Mouse (Mus musculus): ENCODE measurements around the gene Prkd2. TPM values are rescaled to one million over a fixed set of nuclear protein-coding genes. Genes with fewer than 3 reads are reported as not detected.
A peak's percentile ranks its signal among the peaks of the same experiment; 100 is the strongest.

Prkd2 gene
- polyA plus RNA-seq, 1 experiment = 5.5 TPM

DNA sequence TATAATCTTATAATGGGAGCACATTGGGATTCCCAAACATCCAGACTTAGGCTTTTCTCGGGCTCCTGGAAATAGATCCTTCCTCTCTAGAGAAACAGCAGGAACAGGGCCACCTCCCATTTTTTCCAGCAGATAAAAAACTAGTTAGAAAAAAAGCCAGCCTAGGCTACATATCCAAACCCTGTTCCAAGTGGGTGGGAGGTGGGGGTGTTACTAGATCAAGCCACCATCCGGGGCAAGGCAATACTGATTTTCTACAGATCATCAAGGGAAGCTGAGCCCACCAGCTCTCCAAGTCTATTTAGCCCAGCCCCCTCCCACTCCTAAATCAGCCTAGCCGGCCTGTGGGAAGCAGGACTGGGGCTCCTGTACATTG is 2.0 kb downstream of the Prkd2 start:
- TF ChIP-seq CEBPB (IDR thresholded peaks at IDR 0.05; ENCODE audit: low read depth) = no peak
- H3K79me3 ChIP-seq (ENCODE audit: low read depth) = no peaks in the 10 kb centered on the region
- no peaks in the 10 kb centered on the region for H3K79me2 ChIP-seq (ENCODE audit: control insufficient read depth, insufficient read depth)
- H3ac ChIP-seq (ENCODE audit: control insufficient read depth, insufficient read length, low read depth) = no peak overlapping the region
- no peak overlapping the region for H3K4me3 ChIP-seq (ENCODE audit: insufficient read depth, poor library complexity, severe bottlenecking)
- H3K27me3 ChIP-seq (ENCODE audit: control insufficient read depth, insufficient read depth, insufficient read length) = no peaks in the 10 kb centered on the region
- no peaks in the 10 kb centered on the region for H3K36me3 ChIP-seq (ENCODE audit: control insufficient read depth, insufficient read depth)

DNA sequence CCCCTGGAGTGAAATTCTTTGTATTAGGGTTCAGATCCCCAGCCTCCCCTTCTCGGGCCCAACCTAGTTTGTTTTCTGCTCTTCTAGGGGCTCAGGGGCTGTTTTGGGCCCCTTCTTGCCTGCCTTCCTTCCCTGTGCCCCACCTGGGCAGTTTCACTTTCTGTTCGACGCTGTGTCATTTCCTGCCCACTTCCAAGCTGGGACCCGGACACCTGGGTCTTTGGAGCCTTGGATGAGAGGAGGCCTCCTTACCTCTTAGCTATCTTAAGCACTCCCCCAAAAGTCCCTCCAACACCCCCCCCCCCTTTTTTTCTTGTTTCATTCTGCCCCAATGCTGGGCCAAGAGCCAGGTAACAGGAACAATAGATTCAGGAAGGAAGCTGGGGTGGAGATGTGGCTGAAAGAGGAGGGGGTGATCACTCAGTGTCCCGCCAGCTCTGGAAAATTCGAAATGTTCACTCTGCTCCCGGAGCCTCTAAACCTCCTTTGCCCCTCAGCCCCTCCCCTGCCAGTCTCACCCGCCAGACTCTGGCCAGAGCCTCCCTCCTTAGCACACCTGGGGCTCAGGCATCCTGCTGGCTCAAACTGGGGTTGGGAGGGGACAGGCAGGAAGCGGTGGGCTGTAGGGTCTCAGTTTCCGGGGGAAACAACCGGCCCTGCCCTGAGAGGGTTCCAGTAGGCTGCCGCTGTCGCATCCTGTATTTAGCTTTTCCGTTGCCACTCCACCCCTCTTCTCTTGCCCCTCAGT is 2.5 kb downstream of the Prkd2 start:
- Histone ChIP-seq H3K79me2 (ENCODE audit: control insufficient read depth, insufficient read depth) (no peaks in the 10 kb centered on the region), H3ac (ENCODE audit: control insufficient read depth, insufficient read length, low read depth) (no peak overlapping the region), H3K4me3 (ENCODE audit: insufficient read depth, poor library complexity, severe bottlenecking) (no peak overlapping the region), H3K79me3 (ENCODE audit: low read depth) (no peaks in the 10 kb centered on the region), H3K36me3 (ENCODE audit: control insufficient read depth, insufficient read depth) (peaks cover 1% of the 10 kb centered on the region), H3K27me3 (ENCODE audit: control insufficient read depth, insufficient read depth, insufficient read length) (no peaks in the 10 kb centered on the region)
- TF ChIP-seq MAX (IDR thresholded peaks at IDR 0.05) (no peak), MYOD1 (IDR thresholded peaks at IDR 0.05; ENCODE audit: control insufficient read depth, insufficient read length, low read depth) (no peak), MYOG (IDR thresholded peaks at IDR 0.05; ENCODE audit: control insufficient read depth, extremely low read depth, insufficient read length) (no peak), CTCF (IDR thresholded peaks at IDR 0.05; ENCODE audit: control insufficient read depth, insufficient read depth, insufficient read length) (no peak), FOSL1 (IDR thresholded peaks at IDR 0.05; ENCODE audit: insufficient read depth, low read length, poor library complexity, severe bottlenecking) (no peak), CEBPB (IDR thresholded peaks at IDR 0.05; ENCODE audit: low read depth) (no peak), USF1 (IDR thresholded peaks at IDR 0.05; ENCODE audit: low read depth) (no peak)

DNA sequence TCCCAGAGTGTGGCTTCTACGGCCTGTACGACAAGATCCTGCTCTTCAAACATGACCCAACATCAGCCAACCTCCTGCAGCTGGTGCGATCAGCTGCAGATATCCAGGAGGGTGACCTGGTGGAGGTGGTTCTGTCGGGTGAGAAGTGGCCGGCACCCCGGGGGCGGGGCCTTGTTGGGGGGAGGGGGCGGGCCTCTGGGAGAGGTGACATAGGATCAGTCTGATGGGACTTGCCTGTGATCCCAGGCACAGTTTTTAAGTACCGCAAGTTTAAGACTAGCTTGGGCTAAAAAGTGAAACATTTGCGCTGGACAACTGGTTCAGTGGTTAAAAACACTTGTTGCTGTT is 3.1 kb downstream of the Prkd2 start:
- peaks cover 5% of the 10 kb centered on the region for H3K36me3 ChIP-seq (ENCODE audit: control insufficient read depth, insufficient read depth)
- H3K79me3 ChIP-seq (ENCODE audit: low read depth) = no peaks in the 10 kb centered on the region
- no peak overlapping the region for H3K4me3 ChIP-seq (ENCODE audit: insufficient read depth, poor library complexity, severe bottlenecking)
- no peaks in the 10 kb centered on the region for H3K79me2 ChIP-seq (ENCODE audit: control insufficient read depth, insufficient read depth)
- H3K27me3 ChIP-seq (ENCODE audit: control insufficient read depth, insufficient read depth, insufficient read length) = no peaks in the 10 kb centered on the region
- TF ChIP-seq MYOG (IDR thresholded peaks at IDR 0.05; ENCODE audit: control insufficient read depth, extremely low read depth, insufficient read length) (no peak), USF1 (IDR thresholded peaks at IDR 0.05; ENCODE audit: low read depth) (no peak), CEBPB (IDR thresholded peaks at IDR 0.05; ENCODE audit: low read depth) (no peak), MAX (IDR thresholded peaks at IDR 0.05) (no peak), FOSL1 (IDR thresholded peaks at IDR 0.05; ENCODE audit: insufficient read depth, low read length, poor library complexity, severe bottlenecking) (no peak), CTCF (IDR thresholded peaks at IDR 0.05; ENCODE audit: control insufficient read depth, insufficient read depth, insufficient read length) (no peak), MYOD1 (IDR thresholded peaks at IDR 0.05; ENCODE audit: control insufficient read depth, insufficient read length, low read depth) (no peak)
- no peak overlapping the region for H3ac ChIP-seq (ENCODE audit: control insufficient read depth, insufficient read length, low read depth)

DNA sequence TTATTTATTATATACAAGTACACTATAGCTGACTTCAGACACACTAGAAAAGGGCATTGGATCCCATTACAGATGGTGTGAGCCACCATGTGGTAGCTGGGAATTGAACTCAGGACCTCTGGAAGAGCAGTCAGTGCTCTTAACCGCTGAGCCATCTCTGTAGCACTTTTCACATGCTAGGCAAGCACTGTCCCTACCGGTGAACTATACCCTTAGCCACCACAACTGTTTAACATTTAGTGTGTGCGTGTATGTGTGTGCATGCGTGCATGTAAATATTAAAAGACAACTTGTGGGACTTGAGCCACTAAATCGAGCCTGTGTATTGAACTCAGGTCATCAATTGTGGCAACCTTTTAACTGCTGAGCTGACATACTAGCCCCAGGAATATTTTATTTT is 4.1 kb downstream of the Prkd2 start:
- H3K4me3 ChIP-seq (ENCODE audit: insufficient read depth, poor library complexity, severe bottlenecking) = no peak overlapping the region
- H3ac ChIP-seq (ENCODE audit: control insufficient read depth, insufficient read length, low read depth) = no peak overlapping the region
- no peaks in the 10 kb centered on the region for H3K27me3 ChIP-seq (ENCODE audit: control insufficient read depth, insufficient read depth, insufficient read length)
- TF ChIP-seq FOSL1 (IDR thresholded peaks at IDR 0.05; ENCODE audit: insufficient read depth, low read length, poor library complexity, severe bottlenecking) (no peak), USF1 (IDR thresholded peaks at IDR 0.05; ENCODE audit: low read depth) (no peak), MAX (IDR thresholded peaks at IDR 0.05) (no peak), CEBPB (IDR thresholded peaks at IDR 0.05; ENCODE audit: low read depth) (no peak)
- peaks cover 5% of the 10 kb centered on the region for H3K36me3 ChIP-seq (ENCODE audit: control insufficient read depth, insufficient read depth)
- H3K79me3 ChIP-seq (ENCODE audit: low read depth) = no peaks in the 10 kb centered on the region
- no peaks in the 10 kb centered on the region for H3K79me2 ChIP-seq (ENCODE audit: control insufficient read depth, insufficient read depth)

DNA sequence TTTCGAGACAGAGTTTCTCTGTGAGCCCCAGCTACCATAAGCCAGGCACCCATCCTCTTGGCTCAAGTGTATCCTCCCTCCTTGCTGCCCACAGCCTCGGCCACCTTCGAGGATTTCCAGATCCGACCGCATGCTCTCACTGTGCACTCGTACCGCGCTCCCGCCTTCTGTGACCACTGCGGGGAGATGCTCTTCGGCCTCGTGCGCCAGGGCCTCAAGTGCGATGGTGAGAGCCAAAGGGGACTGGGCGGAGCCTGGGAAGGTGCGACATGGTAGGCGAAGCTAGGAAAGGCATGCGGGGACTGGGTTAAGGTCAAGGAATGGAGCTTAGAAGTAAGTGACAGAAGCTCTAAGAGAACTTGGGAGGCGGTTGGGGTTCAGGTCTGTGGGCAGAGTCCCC is 4.8 kb downstream of the Prkd2 start:
- H3K79me2 ChIP-seq (ENCODE audit: control insufficient read depth, insufficient read depth) = no peaks in the 10 kb centered on the region
- TF ChIP-seq MYOG (IDR thresholded peaks at IDR 0.05; ENCODE audit: control insufficient read depth, extremely low read depth, insufficient read length) = no peak
- no peak for TF ChIP-seq USF1 (IDR thresholded peaks at IDR 0.05; ENCODE audit: low read depth)
- TF ChIP-seq CEBPB (IDR thresholded peaks at IDR 0.05; ENCODE audit: low read depth) = no peak
- no peak for TF ChIP-seq CTCF (IDR thresholded peaks at IDR 0.05; ENCODE audit: control insufficient read depth, insufficient read depth, insufficient read length)
- no peak for TF ChIP-seq FOSL1 (IDR thresholded peaks at IDR 0.05; ENCODE audit: insufficient read depth, low read length, poor library complexity, severe bottlenecking)
- TF ChIP-seq MAX (IDR thresholded peaks at IDR 0.05) = no peak
- TF ChIP-seq MYOD1 (IDR thresholded peaks at IDR 0.05; ENCODE audit: control insufficient read depth, insufficient read length, low read depth) = no peak
- H3K36me3 ChIP-seq (ENCODE audit: control insufficient read depth, insufficient read depth) = peaks cover 5% of the 10 kb centered on the region
- H3ac ChIP-seq (ENCODE audit: control insufficient read depth, insufficient read length, low read depth) = no peak overlapping the region
- H3K27me3 ChIP-seq (ENCODE audit: control insufficient read depth, insufficient read depth, insufficient read length) = no peaks in the 10 kb centered on the region
- no peak overlapping the region for H3K4me3 ChIP-seq (ENCODE audit: insufficient read depth, poor library complexity, severe bottlenecking)
- no peaks in the 10 kb centered on the region for H3K79me3 ChIP-seq (ENCODE audit: low read depth)

DNA sequence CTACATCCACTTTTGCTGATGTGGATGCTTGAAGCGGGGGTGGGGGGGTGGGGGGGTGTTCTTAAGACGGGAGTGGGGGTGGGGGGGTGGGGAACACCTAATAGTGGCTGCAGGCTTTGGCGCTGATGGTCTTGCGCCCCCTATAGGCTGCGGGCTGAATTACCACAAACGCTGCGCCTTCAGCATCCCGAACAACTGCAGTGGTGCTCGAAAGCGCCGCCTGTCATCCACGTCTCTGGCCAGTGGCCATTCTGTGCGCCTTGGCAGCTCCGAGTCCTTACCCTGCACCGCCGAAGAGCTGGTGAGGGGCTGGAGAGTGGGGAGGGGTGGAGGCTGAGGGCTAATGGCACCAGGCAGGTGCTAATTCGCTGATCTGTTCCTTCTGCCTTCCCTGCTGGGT is 5.9 kb downstream of the Prkd2 start:
- Histone ChIP-seq H3K79me2 (ENCODE audit: control insufficient read depth, insufficient read depth) (no peaks in the 10 kb centered on the region), H3ac (ENCODE audit: control insufficient read depth, insufficient read length, low read depth) (no peak overlapping the region), H3K4me3 (ENCODE audit: insufficient read depth, poor library complexity, severe bottlenecking) (no peak overlapping the region), H3K79me3 (ENCODE audit: low read depth) (no peaks in the 10 kb centered on the region), H3K36me3 (ENCODE audit: control insufficient read depth, insufficient read depth) (peaks cover 5% of the 10 kb centered on the region), H3K27me3 (ENCODE audit: control insufficient read depth, insufficient read depth, insufficient read length) (no peaks in the 10 kb centered on the region)
- no peak for TF ChIP-seq CEBPB (IDR thresholded peaks at IDR 0.05; ENCODE audit: low read depth)
- no peak for TF ChIP-seq MYOD1 (IDR thresholded peaks at IDR 0.05; ENCODE audit: control insufficient read depth, insufficient read length, low read depth)
- TF ChIP-seq FOSL1 (IDR thresholded peaks at IDR 0.05; ENCODE audit: insufficient read depth, low read length, poor library complexity, severe bottlenecking) = no peak
- peak; percentile 34 for TF ChIP-seq CTCF (IDR thresholded peaks at IDR 0.05; ENCODE audit: control insufficient read depth, insufficient read depth, insufficient read length)
- no peak for TF ChIP-seq MYOG (IDR thresholded peaks at IDR 0.05; ENCODE audit: control insufficient read depth, extremely low read depth, insufficient read length)
- no peak for TF ChIP-seq USF1 (IDR thresholded peaks at IDR 0.05; ENCODE audit: low read depth)

Data from C2C12 (cell line).